Mouse (Mus musculus) erythroblast, embryonic 14.5 days (primary cell): Measurements from ENCODE around the gene Slc6a11.

Source experiments
- GATA1 ChIP-seq: IDR thresholded peaks from 2 replicates; pipeline ENCODE4 v1.6.1; 2012; ENCODE audit warnings: low read length, inconsistent platforms, mixed read lengths
- TAL1 ChIP-seq: IDR thresholded peaks from 3 replicates; pipeline ENCODE4 v1.6.1; 2012; ENCODE audit warnings: low read length, inconsistent platforms, mixed read lengths

- no peak for TF ChIP-seq GATA1
- TF ChIP-seq TAL1, result no peak
Observed at GRCm38 (mm10) chr6:114264426-114264825, 133.4 kb downstream of the Slc6a11 start.
